Mouse (Mus musculus): ENCODE data around the gene Gas2l1.

GRCm38 (mm10) chr11:5100283-5100682, 35.2 kb upstream of the Gas2l1 start:
- TF ChIP-seq CTCF (IDR thresholded peaks at IDR 0.05; ENCODE audit: low read depth) (no peak), EP300 (IDR thresholded peaks at IDR 0.05; ENCODE audit: low read depth) (no peak)
